Comparison of ENCODE assay signal across 8 mouse cellular contexts in genomic region chr12:84996501-84997398, GRCm38 (mm10). TPM values are rescaled to one million over a fixed set of nuclear protein-coding genes. Genes with fewer than 3 reads are reported as not detected.
DNase-seq lines count a peak whose midpoint lies in the region; ATAC-seq and TF ChIP-seq lines count a peak whose summit lies in the region.

No protein-coding gene starts in this region.

- peak; percentile 79 for DNase-seq in heart, embryonic 10.5 days (ENCODE audit: low spot score)
- no peak for DNase-seq in heart, postnatal 36 days
- DNase-seq in adrenal gland, postnatal 14 days = peak; percentile 67
- peak; percentile 29 for DNase-seq in embryonic facial prominence, embryonic 11.5 days (ENCODE audit: low spot score)
- peak; percentile 16 for DNase-seq in heart, postnatal 0 days (ENCODE audit: low spot score)
- peak; percentile 56 to 62 for DNase-seq in left cerebral cortex, adult 2 months (ENCODE audit: extremely low spot score in 1 of 2, low spot score in 2 of 2)
- DNase-seq in right cerebral cortex, postnatal 4 days = peak; percentile 68

- peak overlapping the region; percentile 94 for H3K4me3 ChIP-seq in heart, embryonic 10.5 days
- H3K4me3 ChIP-seq in embryonic facial prominence, embryonic 11.5 days (ENCODE audit: low read depth, low read length) = peak overlapping the region; percentile 97
- H3K4me3 ChIP-seq in heart, postnatal 0 days (ENCODE audit: low read depth, low read length) = peak overlapping the region; percentile 84
- peak overlapping the region; percentile 100 for H3K4me3 ChIP-seq in left cerebral cortex, adult 2 months

- H3K4me1 ChIP-seq in heart, embryonic 10.5 days = peaks cover 25% of the 10 kb centered on the region
- peaks cover 3% of the 10 kb centered on the region; the same call in 1 of the 2 replicates for H3K4me1 ChIP-seq in embryonic facial prominence, embryonic 11.5 days (ENCODE audit: control insufficient read depth, insufficient read depth, low read length)
- H3K4me1 ChIP-seq in heart, postnatal 0 days (ENCODE audit: control insufficient read depth, insufficient read depth) = peaks cover 23% of the 10 kb centered on the region

- H3K9me3 ChIP-seq in heart, embryonic 10.5 days = no peaks in the 10 kb centered on the region
- no peaks in the 10 kb centered on the region for H3K9me3 ChIP-seq in embryonic facial prominence, embryonic 11.5 days (replicated peaks; ENCODE audit: control insufficient read depth, low read length)
- no peaks in the 10 kb centered on the region for H3K9me3 ChIP-seq in heart, postnatal 0 days (replicated peaks; ENCODE audit: control insufficient read depth, low read length)

- no peaks in the 10 kb centered on the region for H3K27me3 ChIP-seq in heart, embryonic 10.5 days (ENCODE audit: insufficient read depth, poor library complexity, severe bottlenecking)
- no peaks in the 10 kb centered on the region for H3K27me3 ChIP-seq in embryonic facial prominence, embryonic 11.5 days (ENCODE audit: control insufficient read depth, insufficient read depth, low read length)
- no peaks in the 10 kb centered on the region for H3K27me3 ChIP-seq in heart, postnatal 0 days (ENCODE audit: control insufficient read depth, insufficient read depth, low read length)

- under 1% methylated on average over 43 of the region's 44 CpGs for WGBS in heart, embryonic 10.5 days
- WGBS in embryonic facial prominence, embryonic 11.5 days = 1% methylated on average over 42 of the region's 44 CpGs
- WGBS in heart, postnatal 0 days = 2% methylated on average over 36 of the region's 44 CpGs

- peaks cover 6% of the 10 kb centered on the region; the same call in 1 of the 2 replicates for H3K36me3 ChIP-seq in heart, embryonic 10.5 days
- H3K36me3 ChIP-seq in embryonic facial prominence, embryonic 11.5 days (replicated peaks; ENCODE audit: control insufficient read depth, insufficient read depth, low read depth, low read length) = no peaks in the 10 kb centered on the region
- H3K36me3 ChIP-seq in heart, postnatal 0 days (replicated peaks; ENCODE audit: control insufficient read depth, insufficient read depth, low read length) = no peaks in the 10 kb centered on the region

- peak overlapping the region; percentile 98 for H3K27ac ChIP-seq in heart, embryonic 10.5 days
- 0 out of 2 replicates have a peak overlapping the region, but pooled peaks have one; percentile 9 for H3K27ac ChIP-seq in embryonic facial prominence, embryonic 11.5 days (replicated peaks; ENCODE audit: low read depth, low read length)
- H3K27ac ChIP-seq in heart, postnatal 0 days (ENCODE audit: low read depth) = peak overlapping the region; percentile 72
- H3K27ac ChIP-seq in left cerebral cortex, adult 2 months = peak overlapping the region; percentile 87

- no peak for TF ChIP-seq EP300 in heart, postnatal 0 days (IDR thresholded peaks at IDR 0.05; ENCODE audit: low read depth)

- peak overlapping the region; percentile 96 for H3K9ac ChIP-seq in embryonic facial prominence, embryonic 11.5 days (replicated peaks; ENCODE audit: low read length)
- peak overlapping the region; percentile 91 for H3K9ac ChIP-seq in heart, postnatal 0 days (replicated peaks; ENCODE audit: low read depth, low read length)

- no peak for TF ChIP-seq CTCF in heart, postnatal 0 days (IDR thresholded peaks at IDR 0.05; ENCODE audit: low read depth)
- no peak for TF ChIP-seq CTCF in left cerebral cortex, adult 2 months (IDR thresholded peaks at IDR 0.05)

- ATAC-seq in embryonic facial prominence, embryonic 11.5 days (replicated peaks; ENCODE audit: insufficient number of reproducible peaks, low FRiP score, low TSS enrichment, low read depth) = peak; percentile 20
- peak; percentile 34 for ATAC-seq in heart, postnatal 0 days (ENCODE audit: insufficient read depth, low read depth)
- peak; percentile 31; the same call in 1 of the 2 replicates for ATAC-seq in megakaryocyte, adult 5-6 weeks (ENCODE audit: poor library complexity, severe bottlenecking)

- intact Hi-C loops in heart, postnatal 36 days (cut with DNase I) = loop anchor here (2.0 to 5.0 kb wide), 2 partner anchors 24 to 116 kb away; partner anchors contain the start of genes Dlst and Prox2
- intact Hi-C loops in left cerebral cortex, adult 2 months (cut with DNase I) = loop anchor here (1.0 kb wide), 2 partner anchors 26 to 379 kb away; partner anchors contain the start of genes Abcd4, Arel1 and Fcf1

- H3K4me2 ChIP-seq in embryonic facial prominence, embryonic 11.5 days (ENCODE audit: low read depth, low read length) = peak overlapping the region; percentile 96
- H3K4me2 ChIP-seq in heart, postnatal 0 days (ENCODE audit: low read depth, low read length) = peak overlapping the region; percentile 94

RNA-seq across cellular contexts. Expression of gene Ylpm1, which starts 0.6 kb away (rescaled TPM):
- polyA plus RNA-seq in heart, embryonic 10.5 days (2016; fragmentation: Nextera tagmentation; extraction: Ambion mirVana) = 23.8 and 28.7 TPM in 2 replicates
- total RNA-seq in heart, postnatal 36 days (2021) = 10 to 100 TPM; 26.3 to 27.7 TPM
- 46.0 and 53.3 TPM in 2 replicates for total RNA-seq in adrenal gland, postnatal 14 days (2021)
- 44.8 and 45.3 TPM in 2 replicates for polyA plus RNA-seq in embryonic facial prominence, embryonic 11.5 days (2014; fragmentation: Nextera tagmentation; extraction: Ambion mirVana)
- 10.2 and 14.7 TPM in 2 replicates for total RNA-seq in heart, postnatal 0 days (2014; rRNA removed; ENCODE audit: low replicate concordance)
- 10.2 and 10.5 TPM in 2 replicates for polyA plus RNA-seq in heart, postnatal 0 days (2015; fragmentation: Nextera tagmentation; extraction: Ambion mirVana)
- total RNA-seq in left cerebral cortex, adult 2 months (2021) = 100 to 1,000 TPM; 124 to 126 TPM
- 40.5 and 44.3 TPM in 2 replicates for total RNA-seq in megakaryocyte, adult 5-6 weeks (2015)
- total RNA-seq in megakaryocyte, adult 5-6 weeks (2017) = 31.0 and 35.2 TPM in 2 replicates

RNA-seq across cellular contexts. Expression of gene Arel1, which starts 26.1 kb away (rescaled TPM):
- 10.8 and 15.7 TPM in 2 replicates for polyA plus RNA-seq in heart, embryonic 10.5 days (2016; fragmentation: Nextera tagmentation; extraction: Ambion mirVana)
- 10 to 100 TPM; 40.4 to 46.7 TPM for total RNA-seq in heart, postnatal 36 days (2021)
- total RNA-seq in adrenal gland, postnatal 14 days (2021) = 27.9 and 35.2 TPM in 2 replicates
- 19.9 and 21.1 TPM in 2 replicates for polyA plus RNA-seq in embryonic facial prominence, embryonic 11.5 days (2014; fragmentation: Nextera tagmentation; extraction: Ambion mirVana)
- 33.2 and 38.8 TPM in 2 replicates for total RNA-seq in heart, postnatal 0 days (2014; rRNA removed; ENCODE audit: low replicate concordance)
- polyA plus RNA-seq in heart, postnatal 0 days (2015; fragmentation: Nextera tagmentation; extraction: Ambion mirVana) = 11.0 and 12.1 TPM in 2 replicates
- total RNA-seq in left cerebral cortex, adult 2 months (2021) = 10 to 100 TPM; 95.6 to 97.8 TPM
- total RNA-seq in megakaryocyte, adult 5-6 weeks (2015) = 22.0 and 24.6 TPM in 2 replicates
- total RNA-seq in megakaryocyte, adult 5-6 weeks (2017) = 34.3 and 34.4 TPM in 2 replicates

RNA-seq across cellular contexts. Expression of gene Fcf1, which starts 26.1 kb away (rescaled TPM):
- polyA plus RNA-seq in heart, embryonic 10.5 days (2016; fragmentation: Nextera tagmentation; extraction: Ambion mirVana) = 106 and 142 TPM in 2 replicates
- 10 to 100 TPM; 37.0 to 37.2 TPM for total RNA-seq in heart, postnatal 36 days (2021)
- total RNA-seq in adrenal gland, postnatal 14 days (2021) = 96.0 and 111 TPM in 2 replicates
- 163 and 169 TPM in 2 replicates for polyA plus RNA-seq in embryonic facial prominence, embryonic 11.5 days (2014; fragmentation: Nextera tagmentation; extraction: Ambion mirVana)
- 17.8 and 39.1 TPM in 2 replicates for total RNA-seq in heart, postnatal 0 days (2014; rRNA removed; ENCODE audit: low replicate concordance)
- 85.1 and 90.9 TPM in 2 replicates for polyA plus RNA-seq in heart, postnatal 0 days (2015; fragmentation: Nextera tagmentation; extraction: Ambion mirVana)
- 10 to 100 TPM; 28.9 to 31.5 TPM for total RNA-seq in left cerebral cortex, adult 2 months (2021)
- 98.7 and 109 TPM in 2 replicates for total RNA-seq in megakaryocyte, adult 5-6 weeks (2015)
- total RNA-seq in megakaryocyte, adult 5-6 weeks (2017) = 88.8 and 107 TPM in 2 replicates

Comparison
In these comparisons a context has a peak if more than half of its experiments do, and no peak if none do; other contexts are left out.
1. DNase-seq: peak in heart, embryonic 10.5 days (single experiment), adrenal gland, postnatal 14 days (single experiment), embryonic facial prominence, embryonic 11.5 days (single experiment), heart, postnatal 0 days (single experiment), left cerebral cortex, adult 2 months (2 of 2) and right cerebral cortex, postnatal 4 days (single experiment); none in heart, postnatal 36 days (0 of 2).
2. H3K27ac ChIP-seq: peak in every context shown above with its lines; median percentile 98 in heart, embryonic 10.5 days; 87 in left cerebral cortex, adult 2 months; 72 in heart, postnatal 0 days; 9 in embryonic facial prominence, embryonic 11.5 days.
3. Peak in every context shown above with its lines, with median percentiles within 50 percentile points of each other: H3K4me3 ChIP-seq and ATAC-seq.